In the genomic region with DNA sequence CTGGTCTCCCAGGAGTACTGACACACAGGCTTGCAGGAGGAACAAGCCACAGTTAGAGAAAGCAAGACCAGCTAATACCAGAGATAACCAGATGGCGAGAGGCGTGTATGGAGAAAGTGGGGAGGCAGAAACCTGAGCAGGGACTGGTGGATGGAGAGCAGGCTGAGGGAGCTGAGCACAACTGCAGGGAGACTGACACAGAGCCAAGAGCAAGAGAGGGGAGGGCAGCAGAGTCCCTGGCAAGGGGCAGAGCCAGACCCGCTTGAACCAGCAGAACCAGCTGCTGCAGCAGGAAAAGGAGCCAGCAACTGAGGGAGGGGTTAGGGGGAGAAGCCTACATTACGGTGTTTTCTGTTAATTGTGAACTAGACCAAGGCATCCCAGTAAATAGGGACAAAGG, we compare ENCODE assay signal across 8 mouse cellular contexts. TPM values are rescaled to one million over a fixed set of nuclear protein-coding genes. Genes with fewer than 3 reads are reported as not detected.
A peak's percentile ranks its signal among the peaks of the same experiment; 100 is the strongest.
DNase-seq lines count a peak whose midpoint lies in the region; ATAC-seq and TF ChIP-seq lines count a peak whose summit lies in the region.

No protein-coding gene starts in this region.

- ATAC-seq in common myeloid progenitor, adult 5-6 weeks (replicated peaks; ENCODE audit: low read depth, poor library complexity, severe bottlenecking): 0 out of 2 replicates have a peak, but pooled peaks have one; percentile 52
- ATAC-seq in kidney, postnatal 0 days (replicated peaks; ENCODE audit: low FRiP score, low read depth): peak; percentile 82
- peak; percentile 79 for ATAC-seq in liver, embryonic 14.5 days (ENCODE audit: insufficient read depth)

- WGBS in kidney, postnatal 0 days: 24% methylated on average over 4 of the region's 4 CpGs
- WGBS in liver, embryonic 14.5 days (ENCODE audit: insufficient replicate concordance): 32% methylated on average over 4 of the region's 4 CpGs

- peak; percentile 73 for TF ChIP-seq EP300 in liver, embryonic 14.5 days (IDR thresholded peaks at IDR 0.05; ENCODE audit: low read depth)

- DNase-seq in heart, adult 11 months: peak; percentile 91
- DNase-seq in heart, postnatal 25 days (ENCODE audit: low spot score): no peak
- peak; percentile 17 for DNase-seq in NIH3T3 (ENCODE audit: low read depth)
- DNase-seq in kidney, postnatal 0 days (ENCODE audit: low spot score): peak; percentile 13
- peak; percentile 56 to 74 (median 69) for DNase-seq in liver, embryonic 14.5 days (ENCODE audit: low read depth in 3 of 3, low spot score in 3 of 3)
- DNase-seq in adrenal gland, adult 8-10 months: no peak
- no peak for DNase-seq in thymus, postnatal 14 days

- no peak overlapping the region for H3K4me2 ChIP-seq in kidney, postnatal 0 days (ENCODE audit: low read length)
- peak overlapping the region; percentile 42 for H3K4me2 ChIP-seq in liver, embryonic 14.5 days (ENCODE audit: low read depth)

- H3K36me3 ChIP-seq in kidney, postnatal 0 days (ENCODE audit: insufficient read depth, low read length): no peaks in the 10 kb centered on the region
- H3K36me3 ChIP-seq in liver, embryonic 14.5 days (replicated peaks; ENCODE audit: control insufficient read depth, insufficient read depth, low read depth): no peaks in the 10 kb centered on the region

- H3K4me1 ChIP-seq in kidney, postnatal 0 days (replicated peaks; ENCODE audit: insufficient read depth, low read length): no peaks in the 10 kb centered on the region
- peaks cover 43 to 48% of the 10 kb centered on the region in 2 experiments for H3K4me1 ChIP-seq in liver, embryonic 14.5 days (replicated peaks; ENCODE audit: control insufficient read depth in 2 of 2, insufficient read depth in 2 of 2, low read length in 1 of 2)

- H3K27me3 ChIP-seq in kidney, postnatal 0 days (ENCODE audit: insufficient read depth, low read length): no peaks in the 10 kb centered on the region
- H3K27me3 ChIP-seq in liver, embryonic 14.5 days (ENCODE audit: control insufficient read depth, insufficient read depth, low read length): no peaks in the 10 kb centered on the region

- TF ChIP-seq CTCF in kidney, postnatal 0 days (IDR thresholded peaks at IDR 0.05; ENCODE audit: low read depth): no peak
- TF ChIP-seq CTCF in liver, embryonic 14.5 days (IDR thresholded peaks at IDR 0.05; ENCODE audit: low read depth): no peak

- H3K9me3 ChIP-seq in kidney, postnatal 0 days (replicated peaks; ENCODE audit: low read length): no peaks in the 10 kb centered on the region
- H3K9me3 ChIP-seq in liver, embryonic 14.5 days (ENCODE audit: control insufficient read depth, low read length): no peaks in the 10 kb centered on the region

- no peak overlapping the region for H3K4me3 ChIP-seq in kidney, postnatal 0 days (replicated peaks; ENCODE audit: low read depth, low read length)
- no peak overlapping the region for H3K4me3 ChIP-seq in liver, embryonic 14.5 days (ENCODE audit: insufficient read depth in 1 of 2, low read depth in 2 of 2, low read length in 2 of 2)

- H3K9ac ChIP-seq in kidney, postnatal 0 days (ENCODE audit: low read depth, low read length): no peak overlapping the region
- peak overlapping the region; percentile 23; the same call in 1 of the 2 replicates for H3K9ac ChIP-seq in liver, embryonic 14.5 days (replicated peaks)

- intact Hi-C loops in heart, postnatal 25 days (cut with DNase I): loop anchor here (10.0 kb wide), 2 partner anchors 198 to 202 kb away; a partner anchor contains a TSS

- peak overlapping the region; percentile 42; the same call in 1 of the 2 replicates for H3K27ac ChIP-seq in kidney, postnatal 0 days
- H3K27ac ChIP-seq in liver, embryonic 14.5 days: no peak overlapping the region; the same call in 1 of the 2 replicates

RNA-seq across cellular contexts. Expression of a gene that starts 6.0 kb away (rescaled TPM):
- total RNA-seq in heart, postnatal 25 days (2021): 10 to 100 TPM; 19.2 to 22.4 TPM
- total RNA-seq in common myeloid progenitor, adult 5-6 weeks (2017): 57.1 and 71.1 TPM in 2 replicates
- 42.8 and 44.8 TPM in 2 replicates for polyA plus RNA-seq in kidney, postnatal 0 days (2015; fragmentation: Nextera tagmentation; extraction: Ambion mirVana)
- 13.6 and 17.3 TPM in 2 replicates for polyA plus RNA-seq in liver, embryonic 14.5 days (2012; rRNA removed)
- polyA plus RNA-seq in liver, embryonic 14.5 days (2014; fragmentation: Nextera tagmentation; extraction: Ambion mirVana): 25.3 and 28.1 TPM in 2 replicates
- 10 to 100 TPM; 30.6 to 33.8 (median 32.7) TPM for total RNA-seq in adrenal gland, adult 8-10 months (2022)

RNA-seq across cellular contexts. Expression of a gene that starts 49.7 kb away (rescaled TPM):
- total RNA-seq in heart, postnatal 25 days (2021): 10 to 100 TPM in 1 of 2 experiments, 1 to 10 TPM in 1; 9.0 to 10.7 TPM
- total RNA-seq in common myeloid progenitor, adult 5-6 weeks (2017): 6.7 and 8.8 TPM in 2 replicates
- 4.3 and 5.9 TPM in 2 replicates for polyA plus RNA-seq in kidney, postnatal 0 days (2015; fragmentation: Nextera tagmentation; extraction: Ambion mirVana)
- 2.3 and 2.6 TPM in 2 replicates for polyA plus RNA-seq in liver, embryonic 14.5 days (2012; rRNA removed)
- polyA plus RNA-seq in liver, embryonic 14.5 days (2014; fragmentation: Nextera tagmentation; extraction: Ambion mirVana): 1.1 and 1.2 TPM in 2 replicates
- total RNA-seq in adrenal gland, adult 8-10 months (2022): 10 to 100 TPM; 13.5 to 18.2 (median 15.5) TPM

Comparison
In these comparisons a context has a peak if more than half of its experiments do, and no peak if none do; other contexts are left out.
1. DNase-seq: peak in heart, adult 11 months (single experiment), NIH3T3 (single experiment), kidney, postnatal 0 days (single experiment) and liver, embryonic 14.5 days (3 of 3); none in heart, postnatal 25 days (single experiment), adrenal gland, adult 8-10 months (single experiment) and thymus, postnatal 14 days (single experiment).
2. Peak in every context shown above with its lines, with median percentiles within 50 percentile points of each other: ATAC-seq.